Mouse (Mus musculus): ENCODE data around the gene Adipor2.
A peak's percentile ranks its signal among the peaks of the same experiment; 100 is the strongest.

Adipor2 gene

GRCm38 (mm10) chr6:119313588-119314375 is 103.7 kb downstream of the Adipor2 start:
- peak in 1 of 2 experiments; percentile 63 for DNase-seq (ENCODE audit: low spot score in 2 of 2)

GRCm38 (mm10) chr6:119313096-119313495 is 104.4 kb downstream of the Adipor2 start:
- no peak for DNase-seq (ENCODE audit: low spot score in 2 of 2)

- DNase-seq (ENCODE audit: low spot score in 2 of 2) = no peak
These were observed 105.1 kb downstream of the Adipor2 start for GRCm38 (mm10) chr6:119312381-119312780.

DNA sequence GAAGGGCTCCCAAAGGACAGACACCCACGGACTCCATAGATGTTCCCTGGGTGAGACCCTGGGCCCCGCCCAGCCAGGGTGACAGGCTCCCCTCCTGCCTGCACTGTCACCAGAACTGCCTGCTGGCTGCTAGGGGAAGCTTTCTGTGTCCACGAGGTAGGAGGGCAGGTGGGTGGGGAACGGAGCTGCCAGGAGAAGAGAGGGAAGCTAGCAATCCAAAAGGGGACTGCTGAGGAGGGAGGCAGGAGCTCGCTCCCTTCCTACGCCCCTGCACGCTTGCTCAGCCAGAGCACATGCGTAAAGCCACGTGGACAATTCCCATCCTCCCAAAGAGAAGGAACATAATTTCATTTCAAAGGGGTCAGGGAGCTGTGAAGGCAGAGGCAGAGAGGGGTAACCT is 107.3 kb downstream of the Adipor2 start:
- DNase-seq (ENCODE audit: low spot score in 2 of 2) = peak; percentile 73 to 79

- DNase-seq (ENCODE audit: low spot score in 2 of 2) = no peak
These were observed 109.6 kb downstream of the Adipor2 start for GRCm38 (mm10) chr6:119307867-119308413.

- DNase-seq (ENCODE audit: low spot score in 2 of 2) = no peak
These were observed 114.2 kb downstream of the Adipor2 start for GRCm38 (mm10) chr6:119303331-119303730.
